Mouse (Mus musculus) mouse trophoblast stem cell (cell line): ENCODE data around the gene Kcnma1.

Source experiments
- in situ Hi-C, 2 experiments: fragments of 300-500 bp; cut with MseI, MboI; formaldehyde crosslinking; loops; 2 replicates in 1 of 2; 3 replicates in 1 of 2; pipeline ENCODE4 v1.15.1; 2025

Kcnma1 gene

GRCm38 (mm10) chr14:23357529-23358278 lies 656.6 kb downstream of the Kcnma1 start:
- in situ Hi-C loops = no loop called here

- in situ Hi-C loops = no loop called here
These were observed 687.5 kb downstream of the Kcnma1 start for GRCm38 (mm10) chr14:23326786-23327185.

- in situ Hi-C loops = no loop called here
These were observed 709.0 kb downstream of the Kcnma1 start for GRCm38 (mm10) chr14:23305288-23305687.

- in situ Hi-C loops = no loop called here
These were observed 713.8 kb downstream of the Kcnma1 start for GRCm38 (mm10) chr14:23300443-23300842.

- in situ Hi-C loops = no loop called here
These were observed 723.7 kb downstream of the Kcnma1 start for GRCm38 (mm10) chr14:23290634-23291033.

GRCm38 (mm10) chr14:23266554-23267309 lies 747.6 kb downstream of the Kcnma1 start:
- in situ Hi-C loops = no loop called here

GRCm38 (mm10) chr14:23253154-23253553 lies 761.1 kb downstream of the Kcnma1 start:
- in situ Hi-C loops = no loop called here

- in situ Hi-C loops = no loop called here
These were observed 769.8 kb downstream of the Kcnma1 start for GRCm38 (mm10) chr14:23244446-23244845.

- in situ Hi-C loops = no loop called here
These were observed 770.4 kb downstream of the Kcnma1 start for GRCm38 (mm10) chr14:23243857-23244256.
